Mouse (Mus musculus): ENCODE results near the gene Prox2.

The Prox2 gene

DNA sequence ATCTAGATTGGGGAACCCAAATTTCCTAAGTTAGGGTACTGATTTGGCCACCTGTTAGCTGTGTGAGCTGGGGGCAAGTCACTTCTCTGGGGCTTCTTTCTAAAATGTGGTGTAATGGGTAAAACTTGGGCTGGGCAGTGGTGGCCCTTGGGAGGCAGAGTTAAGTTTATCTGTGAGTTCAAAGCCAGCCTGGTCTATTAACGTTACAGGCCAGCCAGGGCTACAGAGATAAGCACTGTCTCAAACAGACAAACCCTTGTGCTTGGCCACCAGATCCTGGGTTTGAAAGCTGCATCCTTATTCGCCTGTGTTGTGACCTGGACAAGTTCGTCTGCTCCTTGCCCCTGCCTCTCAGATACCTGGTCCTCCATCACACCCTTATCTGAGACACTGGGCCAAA lies 19.4 kb downstream of the Prox2 start:
- no peak for DNase-seq

DNA sequence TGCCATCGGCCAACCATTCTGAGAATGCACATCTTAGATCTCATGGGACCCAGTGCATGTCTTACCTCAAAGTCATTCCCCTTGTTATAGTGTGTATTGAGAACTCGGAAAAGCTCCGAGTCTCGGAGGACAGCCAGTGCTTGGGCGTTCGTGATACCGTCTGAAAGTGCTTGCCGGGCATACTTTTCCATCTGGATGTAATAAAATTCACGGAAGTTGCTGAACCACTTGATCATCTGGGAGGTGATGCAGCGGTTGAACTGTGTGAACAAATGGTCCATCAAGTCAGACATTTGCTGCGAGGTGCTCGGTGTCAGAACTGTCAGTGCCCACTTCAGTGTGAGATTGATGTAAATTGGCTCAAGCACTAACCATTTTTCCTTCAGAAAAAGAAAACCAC lies 22.7 kb downstream of the Prox2 start:
- no peak for DNase-seq

DNA sequence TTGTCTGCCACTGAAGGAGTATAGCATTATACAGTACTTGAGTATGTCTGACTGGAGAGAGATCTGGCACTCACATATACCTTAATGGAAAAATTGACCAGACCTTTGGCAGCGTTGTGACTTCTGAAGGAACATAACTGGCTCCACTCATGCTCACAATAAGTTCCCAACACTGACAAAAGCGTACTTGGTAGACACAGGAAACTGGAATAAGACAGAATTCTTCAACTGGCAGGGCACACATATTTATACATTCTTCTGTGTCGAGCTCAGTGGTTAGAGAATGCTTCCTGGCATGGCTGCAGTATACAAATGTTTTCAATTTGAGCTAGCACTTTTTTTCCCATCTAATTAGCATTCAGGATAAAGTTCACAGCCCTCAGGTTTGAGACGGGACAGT lies 25.6 kb downstream of the Prox2 start:
- no peak for DNase-seq

DNA sequence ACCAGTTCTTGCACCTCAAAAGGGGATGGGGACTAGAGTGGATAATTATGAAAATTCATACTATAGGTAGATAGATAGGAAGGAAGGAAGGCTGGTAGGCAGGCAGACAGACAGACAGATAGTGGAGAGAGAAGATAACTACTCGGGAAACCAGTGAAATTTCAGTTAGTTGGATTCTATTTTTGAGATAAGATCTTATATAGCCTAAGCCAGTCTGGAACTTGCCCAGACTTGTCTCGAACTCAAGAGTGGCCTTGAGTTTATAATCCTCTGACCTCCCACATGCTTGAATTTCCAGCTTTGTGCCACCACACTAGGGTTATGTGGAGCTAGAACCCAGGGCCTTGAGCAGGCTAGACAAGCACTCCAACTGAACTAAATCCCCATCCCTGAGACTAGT lies 26.3 kb downstream of the Prox2 start:
- no peak for DNase-seq

DNA sequence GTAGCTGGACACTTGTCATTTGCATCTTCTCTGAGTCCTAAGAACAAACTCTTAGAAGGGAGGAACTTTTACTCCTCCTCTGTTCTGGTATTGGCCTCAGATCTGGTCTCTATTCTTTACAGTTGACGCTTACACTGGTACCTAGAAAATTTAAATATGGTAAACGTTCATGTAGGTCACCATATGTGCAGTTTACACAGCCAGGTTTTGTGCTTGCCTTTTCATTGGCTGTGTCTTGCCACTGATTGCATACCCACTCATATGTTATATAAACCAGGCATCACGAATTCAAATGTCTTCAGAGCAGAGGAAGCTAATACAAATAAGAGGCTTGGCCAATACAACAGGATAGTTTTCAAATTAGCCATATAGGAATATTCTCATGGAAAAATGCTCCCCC lies 33.5 kb downstream of the Prox2 start:
- DNase-seq: no peak

DNA sequence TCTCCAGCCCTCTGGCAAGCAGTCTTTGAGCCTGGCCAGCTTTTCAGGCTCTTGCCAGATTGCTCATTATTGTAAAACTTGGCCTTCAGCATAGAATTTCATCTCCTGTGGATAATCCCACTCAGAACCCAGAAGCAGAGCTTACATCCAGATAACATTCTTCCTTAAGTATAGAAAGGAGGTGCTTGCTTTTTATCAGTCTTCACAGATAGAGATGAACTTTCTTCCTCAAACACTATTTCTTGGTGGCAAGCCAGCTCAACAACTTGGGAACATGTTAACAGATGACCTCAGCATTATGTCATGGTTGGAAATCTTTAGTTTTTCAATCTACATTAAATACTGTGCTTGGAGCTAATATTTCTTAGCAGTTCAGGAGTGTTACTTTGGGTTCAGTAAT lies 39.5 kb downstream of the Prox2 start:
- DNase-seq: no peak

DNA sequence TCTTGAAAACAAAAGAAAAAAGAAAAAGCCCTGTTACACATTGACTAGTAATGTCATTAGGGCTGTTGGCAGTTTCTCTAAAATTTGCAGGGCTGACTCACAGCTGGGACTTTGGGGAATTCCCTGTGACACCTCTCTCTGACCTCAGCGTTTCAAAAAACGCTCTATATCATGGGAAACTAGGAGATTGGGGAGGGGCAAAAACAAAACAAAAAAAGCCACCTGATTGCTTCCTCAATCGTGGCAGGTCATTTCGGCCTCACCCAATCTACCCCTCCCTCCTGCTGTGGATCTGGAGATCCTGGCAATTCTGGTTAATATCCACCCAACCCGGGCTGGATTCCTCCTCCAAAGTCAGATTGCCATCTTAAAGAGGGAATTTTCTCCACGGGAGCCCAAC lies 59.3 kb downstream of the Prox2 start:
- DNase-seq: peak; percentile 6
